Mouse (Mus musculus): Measurements from ENCODE around the gene Rrnad1.

DNA sequence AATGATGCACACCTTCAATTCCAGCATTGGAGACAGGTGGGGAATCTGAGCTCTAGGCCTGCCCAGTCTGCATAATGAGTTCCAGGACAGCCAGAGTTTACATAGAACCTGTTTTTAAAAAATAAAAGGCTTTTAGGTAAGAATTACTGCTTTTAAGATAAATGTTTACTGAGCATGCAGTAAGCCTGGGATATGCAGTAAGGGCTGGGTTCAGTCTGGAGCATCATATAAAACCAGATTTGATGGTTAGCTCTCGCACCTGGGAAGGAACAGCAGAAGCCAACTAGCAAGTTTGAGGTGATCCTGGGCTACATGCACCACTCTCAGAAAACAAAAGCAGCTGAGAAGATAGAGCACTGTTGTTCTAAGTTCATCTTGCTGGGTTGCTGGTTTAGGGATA lies 12.0 kb downstream of the Rrnad1 start:
- TF ChIP-seq CTCF (IDR thresholded peaks at IDR 0.05; ENCODE audit: low read depth, low read length): no peak
- TF ChIP-seq POLR2A (IDR thresholded peaks at IDR 0.05; ENCODE audit: borderline replicate concordance, low read depth, low read length): no peak

All from bone marrow macrophage, adult 2 months (primary cell).